Mouse (Mus musculus) liver (tissue): ENCODE results near the gene Zfp426.

Experiments used
- DNase-seq: peaks from one replicate; pipeline ENCODE4 v3.0.0-alpha.2; 2020; ENCODE audit warnings: mixed read lengths

Zfp426 gene

DNA sequence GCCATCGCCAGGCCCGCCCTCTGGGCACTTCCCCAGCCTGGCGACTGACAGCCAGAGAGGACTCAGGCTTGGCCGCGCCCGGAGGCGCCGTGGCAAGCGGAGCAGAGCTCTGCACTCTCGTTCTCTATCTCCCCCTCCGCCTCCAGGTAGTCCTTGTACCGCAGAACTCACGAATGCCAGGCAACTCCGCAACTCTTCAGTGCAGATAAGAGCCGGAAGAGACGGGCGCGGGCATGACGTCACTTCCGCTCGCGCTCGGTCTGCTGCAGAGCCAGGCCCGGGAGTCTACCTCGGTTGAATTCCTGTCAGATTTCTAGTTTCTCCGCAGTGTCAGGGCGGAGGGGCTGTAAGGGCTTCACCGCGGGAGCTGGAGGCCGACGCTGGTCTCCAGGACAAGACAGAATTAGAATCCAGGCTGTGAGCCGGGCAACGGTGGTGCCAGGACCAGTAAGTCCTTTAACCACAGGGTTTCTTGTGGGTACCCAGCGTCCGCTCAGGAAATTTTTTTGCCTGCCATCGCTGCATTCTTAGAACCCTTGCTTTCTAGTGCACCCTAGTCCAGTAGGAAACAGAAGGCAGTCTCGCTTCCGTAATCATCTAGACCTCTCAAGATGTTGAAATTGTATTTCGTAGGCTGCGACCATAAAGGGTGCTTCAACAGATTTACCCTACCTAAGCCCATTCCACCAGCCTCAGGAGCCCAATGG is at the start of gene Zfp426:
Zfp426 (minus strand) TSS at position 220 of the 707 bp plus-strand sequence.
- DNase-seq, result peak; percentile 91

DNA sequence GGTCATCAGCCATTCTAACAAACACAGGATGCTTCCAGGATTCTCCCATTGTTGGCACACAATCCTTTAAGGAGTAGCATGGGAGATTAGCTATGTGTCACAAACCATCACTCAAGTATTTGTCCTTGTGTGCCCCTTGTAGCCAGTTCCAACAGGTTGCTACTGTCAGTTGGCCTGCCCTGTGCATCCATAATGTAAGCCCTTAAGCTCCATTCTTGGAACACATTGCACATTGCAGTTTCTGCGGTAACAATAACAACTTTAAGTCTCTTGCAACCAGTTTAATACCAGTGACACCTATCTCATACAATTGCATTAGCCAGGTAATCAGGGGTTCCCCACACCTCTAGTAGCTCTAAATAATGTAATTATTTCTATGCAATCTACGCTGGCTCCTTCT is 44.1 kb upstream of the Zfp426 start:
- no peak for DNase-seq

DNA sequence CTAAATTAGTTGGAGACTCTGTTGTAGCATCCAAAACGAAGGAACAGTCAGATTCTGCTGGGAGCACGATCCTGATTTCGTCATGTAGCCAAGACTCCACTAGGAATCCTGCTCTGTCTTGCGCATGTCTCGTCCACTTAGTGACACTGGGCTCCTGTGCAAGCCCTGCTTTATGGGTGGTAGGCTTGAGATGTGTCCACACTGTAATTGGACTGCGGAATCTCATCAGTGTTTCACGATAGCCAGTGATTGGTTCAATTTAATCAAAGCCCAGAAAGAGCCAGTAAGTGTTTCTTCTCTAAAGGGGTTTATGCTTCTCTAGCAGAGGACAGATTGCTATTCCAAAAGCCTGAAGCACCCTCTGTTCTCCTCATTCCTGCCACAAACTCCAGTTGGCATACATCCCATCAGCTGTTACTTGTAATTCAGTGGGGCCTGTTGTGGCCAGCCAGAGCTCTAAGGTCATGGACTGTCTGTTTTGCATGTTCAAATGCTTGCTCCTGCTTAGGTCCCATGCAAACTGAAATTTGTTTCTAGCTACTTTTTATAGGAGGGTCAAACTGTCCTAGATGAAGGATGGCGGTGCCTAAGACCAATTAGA is 41.9 kb upstream of the Zfp426 start:
- DNase-seq, result no peak

DNA sequence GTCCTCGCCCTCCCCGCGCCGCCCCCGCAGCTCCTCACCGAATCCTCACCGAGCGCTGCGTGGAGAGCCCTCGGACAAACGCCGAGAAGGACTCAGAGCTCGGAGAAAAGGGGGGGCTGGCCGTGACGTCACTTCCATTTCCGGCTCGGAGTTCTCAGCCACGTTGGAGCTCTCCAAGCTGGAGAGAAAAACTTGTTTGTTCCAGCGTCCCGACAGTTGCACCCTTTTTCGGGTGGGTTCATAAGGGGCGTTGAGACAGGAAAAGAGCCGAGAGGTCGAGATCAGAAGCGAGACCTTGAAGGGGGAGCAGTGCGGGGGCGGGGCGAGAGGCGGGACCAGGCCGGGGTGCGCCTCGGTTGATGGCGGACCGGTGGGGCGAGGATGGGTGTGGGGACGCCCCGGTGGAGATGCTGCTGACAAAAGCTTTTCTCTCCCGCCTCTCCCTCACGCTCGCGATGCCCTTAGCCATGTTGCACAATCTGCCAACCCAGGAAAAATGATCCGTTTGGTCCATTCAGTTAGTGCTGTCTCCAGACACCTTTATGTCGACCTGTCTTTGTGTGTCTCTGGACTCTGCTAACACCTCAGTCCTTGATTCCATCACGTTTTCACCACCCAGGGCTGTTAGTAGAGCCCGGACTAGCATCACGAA is 28.9 kb upstream of the Zfp426 start, which contains the start of gene Zfp266:
Zfp266 (minus strand) TSS at position 112 of the 652 bp plus-strand sequence.
- DNase-seq, result peak; percentile 90

DNA sequence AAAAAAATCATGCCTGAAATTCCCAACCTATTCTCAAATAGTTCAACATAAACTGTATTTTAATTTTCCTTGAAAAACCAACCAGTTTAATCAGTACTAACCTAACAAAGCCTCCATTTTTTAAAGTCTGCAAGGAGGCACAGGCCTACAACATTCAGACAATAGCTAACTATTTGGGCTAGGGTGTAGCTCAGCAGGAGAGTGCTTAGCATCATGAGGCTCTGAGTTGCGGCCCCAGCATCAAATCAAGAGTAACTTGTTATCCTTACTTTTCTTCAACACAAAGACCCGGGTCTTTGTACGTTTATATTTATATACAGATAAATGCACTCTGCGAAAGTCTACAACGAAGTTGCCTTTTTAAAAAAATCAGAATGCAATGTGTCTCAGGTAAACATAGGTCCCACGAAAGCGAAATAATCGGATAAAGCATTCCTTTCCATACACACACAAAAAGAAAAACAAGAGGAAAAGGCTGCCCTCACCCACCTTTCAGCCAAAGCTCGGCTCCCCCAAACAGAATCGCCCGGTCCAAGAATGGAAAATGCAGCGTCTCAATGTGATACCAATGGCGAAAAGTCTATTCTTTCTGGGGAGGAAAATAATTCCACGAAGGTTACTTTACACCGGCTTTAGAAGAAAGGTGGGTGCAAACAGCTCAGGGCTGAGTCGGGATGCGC is 28.1 kb upstream of the Zfp426 start:
- peak; percentile 10 for DNase-seq

DNA sequence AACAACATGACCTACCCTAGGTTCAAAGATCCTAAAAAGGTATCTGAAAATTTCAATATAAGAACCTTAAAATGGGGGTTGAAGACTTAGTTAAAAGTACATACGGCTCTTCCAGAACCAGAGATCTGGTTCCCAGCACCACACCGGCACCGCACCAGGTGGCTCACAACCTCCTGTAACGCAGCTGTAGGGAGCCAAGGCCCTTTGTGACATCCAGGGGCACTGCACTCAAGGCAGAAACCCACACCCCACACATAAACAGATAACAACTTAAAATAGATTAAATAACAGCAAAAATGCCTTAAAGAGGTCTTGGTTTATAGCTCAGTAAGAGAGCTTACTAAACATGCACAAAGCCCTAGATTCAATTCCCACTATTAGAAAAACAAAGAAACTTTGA is 27.4 kb upstream of the Zfp426 start:
- no peak for DNase-seq

DNA sequence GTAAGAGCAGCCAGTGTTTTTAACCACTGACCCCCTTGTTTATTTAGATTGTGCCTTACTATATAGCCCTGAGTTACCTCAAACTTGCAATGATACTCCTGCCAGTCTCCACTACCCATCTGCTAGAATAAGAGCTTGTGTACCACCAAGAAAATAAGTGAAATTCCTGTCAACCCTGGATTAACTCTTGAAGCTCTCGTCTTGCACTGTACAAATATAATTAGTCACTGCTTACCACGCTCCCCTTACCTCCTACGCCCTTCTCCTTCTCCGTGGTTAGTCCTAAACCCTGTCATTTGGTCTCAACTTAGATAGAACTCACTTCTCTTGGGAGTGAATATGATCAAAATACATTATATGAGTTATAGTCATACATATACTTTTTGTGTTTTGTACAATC is 26.2 kb upstream of the Zfp426 start:
- no peak for DNase-seq

DNA sequence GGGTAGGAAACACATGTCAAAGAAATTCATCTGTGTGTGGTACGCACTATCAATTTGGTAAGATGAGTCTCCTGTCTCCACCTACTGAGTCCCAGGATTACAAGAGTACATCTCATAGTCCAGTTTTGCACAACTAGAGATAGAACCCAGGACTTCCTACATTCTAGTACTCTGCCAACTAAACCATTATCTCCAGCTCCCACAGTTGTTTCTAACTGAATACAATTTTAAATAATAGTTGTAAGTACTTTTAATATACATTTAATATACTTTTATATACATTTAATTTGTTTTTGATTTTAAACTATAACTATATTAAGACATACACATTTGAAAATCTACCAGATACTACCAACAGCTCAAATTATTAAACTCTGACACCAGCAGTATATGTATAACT is 25.2 kb upstream of the Zfp426 start:
- DNase-seq, result no peak

DNA sequence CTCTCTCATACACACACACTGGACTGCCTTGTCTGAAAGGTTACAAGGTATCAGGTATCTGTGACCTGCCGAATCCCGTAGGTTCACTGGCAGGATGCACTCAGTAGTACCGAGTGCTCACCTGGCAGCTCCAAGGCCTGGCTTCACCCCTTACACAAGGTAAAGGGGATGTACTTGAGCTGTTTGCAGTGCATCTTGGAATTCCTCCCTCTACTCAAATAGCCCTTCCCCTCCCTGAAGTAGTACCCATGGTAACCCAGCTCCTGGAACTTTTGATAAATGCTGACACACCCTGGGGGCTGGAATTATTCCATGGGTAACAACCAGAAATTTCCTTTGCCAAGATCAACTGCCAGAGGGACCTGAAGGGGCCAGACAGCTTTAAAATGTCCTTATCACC is 21.5 kb upstream of the Zfp426 start:
- DNase-seq, result no peak

DNA sequence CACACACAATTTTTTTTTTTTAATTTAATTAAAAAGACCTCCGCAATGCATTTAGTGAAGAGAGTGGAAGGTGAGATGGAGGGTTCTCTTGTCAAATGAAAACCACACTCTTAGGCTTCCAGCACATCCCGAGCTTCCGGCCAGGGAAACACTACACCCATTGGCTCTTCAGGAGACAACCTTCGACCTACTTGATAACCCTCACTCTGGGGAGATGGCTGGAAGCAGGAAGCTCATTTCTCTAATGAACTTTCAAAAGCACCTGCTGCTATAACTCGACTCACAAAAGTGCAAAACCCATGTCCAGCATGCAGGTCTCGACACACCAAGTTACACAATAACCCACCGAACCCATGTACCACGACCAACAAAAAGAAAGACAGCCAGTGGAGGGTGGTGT is 20.2 kb upstream of the Zfp426 start:
- DNase-seq, result no peak

DNA sequence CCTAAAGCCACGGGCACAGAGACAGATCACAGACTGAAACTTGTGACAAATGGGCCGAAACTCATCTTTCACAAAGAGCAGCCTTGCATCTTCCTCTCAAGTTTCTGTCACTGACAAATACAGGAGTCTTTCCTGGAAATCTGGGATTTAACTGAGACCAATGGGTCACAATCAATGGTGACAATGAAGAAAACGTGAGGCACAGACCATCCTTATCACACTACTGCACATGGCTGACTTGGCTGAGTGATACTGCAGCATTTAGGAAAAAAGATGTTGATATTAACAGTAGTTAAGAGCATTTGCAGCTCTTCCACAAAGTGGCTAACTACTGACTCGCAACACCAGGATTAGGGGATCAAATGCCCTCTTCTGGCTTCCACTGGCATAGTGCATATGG is 19.1 kb upstream of the Zfp426 start:
- no peak for DNase-seq

DNA sequence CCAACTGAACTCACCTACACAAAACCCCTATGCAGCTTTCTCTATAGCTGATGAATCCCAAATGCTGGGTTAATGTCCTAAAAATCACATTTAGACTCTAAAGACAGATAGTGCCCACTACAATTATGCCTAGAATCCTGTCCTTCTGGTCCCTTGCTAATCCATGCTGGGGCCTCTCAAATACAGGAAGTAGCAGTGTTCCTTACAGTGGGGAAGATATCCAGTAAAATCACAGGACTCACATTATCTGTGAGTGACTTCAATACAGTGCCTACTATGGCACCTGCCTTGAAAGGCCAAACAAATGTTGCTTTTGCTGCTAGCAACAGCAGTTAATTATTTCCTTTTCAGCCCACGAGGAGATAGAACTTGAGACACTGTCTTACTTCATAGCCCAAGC is 17.8 kb upstream of the Zfp426 start:
- DNase-seq, result no peak

DNA sequence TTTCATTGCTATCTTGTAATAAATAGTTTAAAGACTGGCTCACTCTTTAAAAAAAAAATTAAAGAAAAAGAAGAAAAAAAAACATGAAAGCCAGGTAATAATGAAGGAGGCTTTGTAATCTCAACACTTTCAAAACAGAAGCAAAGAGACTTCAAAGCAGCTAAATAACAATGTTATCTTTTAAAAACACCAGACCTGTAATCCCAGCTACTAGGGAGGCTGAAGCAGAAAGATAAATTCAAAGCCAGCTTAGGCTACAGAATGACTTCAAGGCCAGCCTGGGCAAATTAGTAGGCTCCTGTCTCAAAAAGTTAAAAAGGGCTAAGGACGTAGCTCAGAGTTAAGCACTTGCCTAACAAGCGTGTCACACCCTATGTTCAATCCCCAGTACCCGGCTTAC is 17.1 kb upstream of the Zfp426 start:
- DNase-seq, result no peak

DNA sequence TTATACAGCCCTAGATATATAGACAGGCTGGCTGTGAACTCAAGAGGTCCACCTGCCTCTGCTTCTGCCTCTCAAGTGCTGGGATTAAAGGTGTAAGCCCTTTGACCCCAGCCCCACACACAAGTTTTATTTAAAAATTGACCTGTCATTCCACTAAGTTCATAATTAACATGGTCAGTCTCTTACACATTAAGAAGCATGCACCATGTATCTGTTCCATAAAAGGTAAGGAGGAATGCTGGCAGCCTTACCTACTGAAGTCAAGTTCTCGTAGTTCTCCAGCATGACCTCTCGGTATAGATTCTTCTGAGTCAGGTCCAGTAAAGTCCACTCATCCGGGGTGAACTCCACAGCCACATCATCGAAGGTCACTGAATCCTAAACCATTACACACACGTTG is 12.3 kb upstream of the Zfp426 start:
- DNase-seq, result no peak

DNA sequence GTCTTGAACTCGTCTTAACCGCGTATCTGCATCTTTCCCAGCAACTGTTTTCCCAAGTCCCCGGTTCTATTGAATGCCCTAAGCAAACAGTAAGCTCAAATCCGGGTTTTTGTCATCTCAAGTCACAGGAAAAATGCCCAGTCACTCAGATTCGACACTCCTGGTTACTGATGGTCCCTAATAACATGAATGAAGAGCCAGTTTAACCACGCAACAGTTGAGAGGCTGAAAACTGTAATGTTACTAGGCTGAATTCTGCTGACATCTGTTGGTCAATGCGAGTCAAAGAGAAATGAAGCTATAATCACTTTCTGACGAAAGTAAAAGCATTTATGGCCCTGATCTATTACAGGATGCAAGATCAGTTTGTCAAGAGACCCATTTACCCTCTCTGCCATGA is 735 bp upstream of the Zfp426 start:
- DNase-seq, result no peak

DNA sequence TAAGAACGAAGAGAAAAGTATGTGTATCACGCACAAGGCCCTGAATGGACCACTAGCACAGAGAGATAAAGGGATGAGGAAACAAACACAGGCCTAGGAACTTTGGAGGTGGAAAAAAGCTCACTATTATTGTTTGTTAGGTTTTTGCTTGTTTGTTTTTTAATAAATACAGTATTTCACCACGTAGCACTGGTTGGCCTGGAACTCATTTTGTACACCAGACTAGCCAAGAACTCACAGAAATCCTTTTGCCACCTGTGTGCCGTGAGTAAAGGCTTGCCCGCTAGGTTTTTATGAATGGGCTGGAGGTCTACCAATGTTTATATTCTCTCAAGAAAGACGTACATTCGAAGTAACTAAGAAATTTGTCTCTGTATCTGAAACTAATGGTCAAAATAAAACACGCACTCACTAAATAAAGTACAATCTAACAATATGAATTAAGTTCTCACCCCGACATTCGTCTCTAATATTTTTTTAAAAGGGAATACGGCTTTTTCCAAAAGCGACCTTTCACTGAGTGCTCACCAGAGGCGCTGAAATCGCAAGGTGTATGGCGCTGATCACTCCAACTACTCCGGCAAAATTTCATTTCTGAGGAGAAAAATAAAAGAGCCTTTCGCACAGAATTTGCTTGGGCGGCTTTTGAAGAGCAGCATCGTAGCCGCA is 554 bp downstream of the Zfp426 start:
- DNase-seq, result peak; percentile 5

DNA sequence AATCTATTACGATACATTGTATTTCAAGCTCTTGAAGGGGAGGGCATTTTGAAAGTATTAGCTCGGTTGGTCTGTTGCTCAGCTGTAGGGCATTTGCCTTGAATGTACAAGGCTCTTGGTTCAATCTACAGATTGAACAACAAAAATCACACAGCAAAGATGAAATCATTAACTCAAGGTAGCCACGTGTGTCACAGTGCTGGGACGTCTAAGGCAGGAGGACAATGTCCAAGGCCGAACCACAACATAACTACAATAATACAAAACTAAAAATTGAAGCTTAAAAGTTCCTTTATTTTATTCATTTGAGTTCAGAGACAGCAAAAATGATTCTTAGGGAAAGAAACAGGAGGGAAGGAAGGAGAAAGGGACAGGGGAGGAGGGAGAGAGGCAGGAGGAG is 3.0 kb downstream of the Zfp426 start:
- no peak for DNase-seq

DNA sequence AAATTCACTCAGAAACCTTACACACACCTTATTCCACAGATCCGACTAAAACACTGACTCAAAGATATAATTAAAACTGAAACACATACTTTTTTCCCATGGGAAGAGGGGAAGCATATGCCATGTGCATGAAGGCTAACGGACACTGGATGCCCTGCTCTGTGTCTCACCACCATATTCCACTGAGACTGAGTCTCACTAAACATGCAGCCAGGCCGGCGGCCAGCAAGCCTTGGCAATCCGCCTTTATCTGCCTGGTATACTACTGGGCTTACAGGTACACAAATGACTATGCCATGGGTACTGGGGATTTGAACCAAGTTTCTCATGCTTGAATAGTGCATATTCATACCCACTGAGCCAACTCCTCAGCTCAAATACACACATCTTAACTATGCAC is 13.2 kb downstream of the Zfp426 start:
- DNase-seq, result no peak

DNA sequence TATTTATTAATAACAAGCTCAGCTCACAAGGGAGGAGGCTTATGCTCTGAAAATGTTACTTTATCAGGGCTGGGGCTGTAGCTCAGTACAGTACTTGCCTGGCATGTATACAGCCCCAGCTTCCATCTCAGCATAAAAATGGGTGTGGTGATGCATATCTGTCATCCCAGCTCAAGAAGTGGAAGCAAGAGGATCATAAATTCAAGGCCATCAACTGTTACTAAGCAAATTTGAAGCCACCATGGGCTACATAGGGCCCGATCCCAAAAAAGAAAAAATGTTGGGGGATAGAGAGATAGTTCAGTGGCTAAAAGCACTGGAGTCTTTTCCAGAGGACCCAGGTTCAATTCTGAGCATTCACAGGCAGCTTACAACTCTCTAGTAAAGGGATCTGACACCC is 15.9 kb downstream of the Zfp426 start:
- no peak for DNase-seq

DNA sequence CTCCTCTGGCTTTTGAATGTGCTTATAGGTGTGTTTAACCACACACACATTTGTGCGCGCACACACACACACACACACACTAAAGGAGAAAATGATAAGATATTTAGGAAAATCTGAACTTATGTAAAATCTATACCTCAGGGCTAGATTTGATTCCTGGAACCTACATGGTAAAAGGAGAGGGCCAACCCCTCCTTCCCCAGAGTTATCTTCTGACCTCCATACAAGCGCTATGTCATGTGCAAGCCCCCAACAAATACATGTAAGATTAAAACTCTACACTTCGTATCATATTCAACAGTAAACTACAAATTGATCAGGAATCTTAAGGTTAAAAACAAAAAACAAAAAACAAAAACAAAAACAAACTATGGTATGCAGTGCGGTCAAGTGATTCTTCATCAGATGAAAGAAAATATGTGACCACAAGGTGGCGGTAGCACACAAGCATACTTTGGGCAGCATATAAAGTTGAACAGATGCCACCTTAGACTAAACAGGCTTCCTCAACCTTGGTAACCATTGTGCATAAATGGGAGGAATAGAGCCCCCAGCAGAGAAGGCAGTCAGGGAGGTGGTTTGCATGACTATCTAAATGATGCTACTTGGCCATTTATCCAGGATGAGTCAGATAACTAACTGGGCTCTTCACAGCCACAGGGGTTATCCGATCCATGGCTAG is 25.6 kb downstream of the Zfp426 start:
- peak; percentile 55 for DNase-seq

DNA sequence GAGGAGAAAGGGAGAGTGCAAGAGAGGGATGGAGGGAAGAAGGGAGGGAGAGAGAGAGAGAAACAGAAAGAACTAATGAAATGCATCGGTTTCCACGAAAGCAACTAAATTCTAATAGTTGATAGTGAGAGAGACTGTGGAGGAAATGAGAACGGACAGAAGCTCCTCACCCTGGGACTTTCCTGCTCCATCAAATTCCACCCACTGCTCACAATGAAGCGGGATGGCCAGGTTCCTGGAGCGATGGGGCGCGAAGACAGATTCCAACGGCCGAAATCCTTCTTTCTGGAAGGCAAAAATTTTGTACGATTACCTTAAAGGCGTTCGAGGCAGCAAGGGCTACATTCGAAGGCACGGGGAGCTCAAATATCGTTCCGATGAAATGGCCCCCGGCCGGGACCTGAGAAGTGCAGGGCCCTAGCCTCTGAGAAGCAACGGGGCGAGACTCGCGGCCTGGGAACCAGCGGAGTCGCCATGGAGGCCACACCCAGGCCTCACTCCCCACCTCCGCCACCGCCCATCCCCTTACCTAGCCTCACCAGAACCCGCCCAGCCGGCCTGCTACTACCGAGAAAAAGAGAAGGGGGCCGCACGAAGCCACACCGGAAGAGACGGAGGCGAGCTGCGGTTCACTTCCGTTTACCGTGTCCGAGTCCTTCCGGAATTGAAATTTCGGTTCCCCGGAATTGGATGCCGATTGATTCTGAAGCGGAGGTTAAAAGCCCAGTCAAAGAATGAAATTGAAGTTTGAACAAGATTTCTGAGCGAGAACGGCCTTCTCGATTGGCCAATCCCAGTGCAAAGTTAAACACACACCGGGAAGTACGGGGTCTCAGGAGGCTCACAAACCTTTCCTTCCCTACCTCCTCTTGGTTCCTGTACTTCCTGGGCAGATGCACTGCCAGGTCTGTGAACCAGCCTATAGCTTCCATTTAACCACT is 32.9 kb downstream of the Zfp426 start, which contains the start of gene Zfp26:
Zfp26 (minus strand) TSS at position 786 of the 941 bp plus-strand sequence.
- peak; percentile 87 for DNase-seq
